Mouse (Mus musculus) forebrain, embryonic 13.5 days (tissue): ENCODE measurements around the gene Serpina3i. TPM values are rescaled to one million over a fixed set of nuclear protein-coding genes. Genes with fewer than 3 reads are reported as not detected.

Source experiments
- ATAC-seq: fragments of 200-750 bp; cut with Nextera tagmentation; 2 replicates; pipeline ENCODE4 v1.8.0; 2017
- H3K27ac ChIP-seq: fragments of 300-500 bp; sonication (generic); 2 replicates; pipeline ENCODE4 v1.5.1; 2015; ENCODE audit warnings: inconsistent platforms, mild to moderate bottlenecking, moderate library complexity
- H3K27me3 ChIP-seq: fragments of 300-500 bp; sonication (generic); 2 replicates; pipeline ENCODE4 v1.6.1; 2015; ENCODE audit warnings: mild to moderate bottlenecking, inconsistent platforms
- H3K36me3 ChIP-seq: fragments of 300-500 bp; sonication (generic); 2 replicates; pipeline ENCODE4 v1.6.1; 2015; ENCODE audit warnings: mild to moderate bottlenecking, inconsistent platforms; ENCODE audit not compliant: poor library complexity, severe bottlenecking
- H3K4me1 ChIP-seq: fragments of 300-500 bp; sonication (generic); 2 replicates; pipeline ENCODE4 v1.6.1; 2015; ENCODE audit warnings: inconsistent platforms
- H3K4me2 ChIP-seq: fragments of 300-500 bp; sonication (generic); 2 replicates; pipeline ENCODE4 v1.6.1; 2015; ENCODE audit warnings: inconsistent platforms, mild to moderate bottlenecking, moderate library complexity
- H3K4me3 ChIP-seq: fragments of 300-500 bp; sonication (generic); 2 replicates; pipeline ENCODE4 v1.5.1; 2015; ENCODE audit warnings: mild to moderate bottlenecking, inconsistent platforms
- H3K9ac ChIP-seq: fragments of 300-500 bp; sonication (generic); 2 replicates; pipeline ENCODE4 v1.6.1; 2015; ENCODE audit warnings: mild to moderate bottlenecking, inconsistent platforms
- H3K9me3 ChIP-seq: fragments of 300-500 bp; sonication (generic); replicated peaks from 2 replicates; pipeline ENCODE4 v1.6.1; 2016; ENCODE audit warnings: inconsistent platforms
- WGBS: fragments of 180-500 bp; shearing (Covaris S2); methylation state at CpG from one replicate; pipeline ENCODE4 v1.1.7; 2015; 5-methylcytosine and 5-hydroxymethylcytosine counted together
- polyA plus RNA-seq: library from polyadenylated mRNA; unstranded; fragments of >200 nt; fragmentation: Nextera tagmentation; extraction: Ambion mirVana; gene quantifications from 2 replicates; pipeline ENCODE4 v1.2.1, GENCODE M21; 2015

The Serpina3i gene
- polyA plus RNA-seq, 1 experiment from 2014 or later = not detected

DNA sequence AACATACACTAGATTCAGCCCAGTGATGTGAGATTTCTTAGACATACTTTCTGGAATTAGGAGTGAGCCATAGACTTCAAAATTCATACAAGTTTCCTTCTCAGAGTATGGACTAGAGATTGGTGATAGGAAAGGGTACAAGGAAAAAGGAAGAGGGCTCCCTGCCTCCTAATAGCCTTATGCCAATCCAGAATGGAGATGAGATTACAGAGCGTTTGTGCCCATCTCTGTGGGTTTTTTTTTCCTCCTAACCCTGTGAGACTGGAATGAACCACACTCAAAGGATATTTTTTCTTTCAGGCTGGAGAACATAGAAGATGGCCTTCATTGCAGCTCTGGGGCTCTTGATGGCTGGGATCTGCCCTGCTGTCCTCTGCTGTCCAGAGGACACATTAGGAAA, 51.3 kb downstream of the Serpina3i start, which contains the start of gene Serpina3j:
Serpina3j (plus strand) TSS at position 301 of the 400 bp plus-strand sequence.
- 90% methylated on average over 1 of the region's 1 CpGs for WGBS
- Histone ChIP-seq H3K27me3 (no peaks in the 10 kb centered on the region), H3K4me2 (no peak within 1 kb of the TSS), H3K36me3 (no peaks in the 10 kb centered on the region), H3K4me3 (no peak within 1 kb of the TSS), H3K27ac (no peak within 1 kb of the TSS), H3K9ac (no peak within 1 kb of the TSS), H3K4me1 (no peaks in the 10 kb centered on the region), H3K9me3 (peaks cover 6% of the 10 kb centered on the region)
- ATAC-seq = no peak

Other genes with a start within 250 kb of the Serpina3i start
- gene Serpina9, start 249.4 kb upstream of the Serpina3i start, polyA plus RNA-seq = not detected in 2 replicates
- gene Serpina12, start 218.7 kb upstream of the Serpina3i start, polyA plus RNA-seq = not detected in 2 replicates
- not detected in 2 replicates for gene Serpina5, start 162.0 kb upstream of the Serpina3i start, polyA plus RNA-seq
- gene Serpina3a, start 150.4 kb upstream of the Serpina3i start, polyA plus RNA-seq = not detected in 2 replicates
- gene Serpina3b, start 135.1 kb upstream of the Serpina3i start, polyA plus RNA-seq = not detected in 2 replicates
- not detected in 2 replicates for gene Serpina3c, start 109.3 kb upstream of the Serpina3i start, polyA plus RNA-seq
- 0.19 TPM in 1 of 2 replicates, not detected in the other for gene Serpina3f, start 48.6 kb upstream of the Serpina3i start, polyA plus RNA-seq
- 0.09 and 0.23 TPM in 2 replicates for gene Serpina3g, start 26.9 kb upstream of the Serpina3i start, polyA plus RNA-seq
- gene Serpina3j, start 51.4 kb downstream of the Serpina3i start, polyA plus RNA-seq = not detected in 2 replicates
- not detected in 2 replicates for gene Serpina3k, start 75.4 kb downstream of the Serpina3i start, polyA plus RNA-seq
- not detected in 2 replicates for gene Serpina3m, start 75.4 kb downstream of the Serpina3i start, polyA plus RNA-seq
- gene Serpina3n, start 143.6 kb downstream of the Serpina3i start, polyA plus RNA-seq = not detected in 2 replicates
- 0.42 TPM in 1 of 2 replicates, not detected in the other for gene Gsc, start 210.2 kb downstream of the Serpina3i start, polyA plus RNA-seq